Mouse (Mus musculus) left cerebral cortex, adult 18-20 months (tissue): ENCODE measurements around the gene Fzd4. TPM values are rescaled to one million over a fixed set of nuclear protein-coding genes. Genes with fewer than 3 reads are reported as not detected.

Experiments used
- DNase-seq, 2 experiments: peaks; one replicate each; pipeline ENCODE4 v3.0.0; 2021 to 2022; ENCODE audit warnings: low spot score in 2 of 2, mixed read lengths in 1 of 2
- long read RNA-seq, 2 experiments: library from polyadenylated mRNA; stranded (forward); transcript quantifications; one replicate each; pipeline ENCODE4 v2.0.0; 2021
- total RNA-seq, 2 experiments: library from RNA; stranded (reverse); gene quantifications; 2 replicates each; pipeline ENCODE4 v1.2.3; 2021

Fzd4 gene
- 1 to 10 TPM; 5.6 to 5.7 TPM for total RNA-seq
- long read RNA-seq, experiment 1, full-length matches to known transcripts, result 4 of 6 reads
- long read RNA-seq, experiment 1, partial matches to known transcripts, result 0 of 6 reads
- long read RNA-seq, experiment 1, other reads (novel, unspliced or antisense), result 2 of 6 reads
- long read RNA-seq, experiment 2, full-length matches to known transcripts, result 3 of 3 reads
- long read RNA-seq, experiment 2, partial matches to known transcripts, result 0 of 3 reads
- long read RNA-seq, experiment 2, other reads (novel, unspliced or antisense), result 0 of 3 reads

GRCm38 (mm10) chr7:89404081-89404733 is at the start of gene Fzd4, which contains the start of gene Tmem135:
Gene Fzd4 (plus strand): TSS chr7:89404355.
Gene Tmem135 (minus strand): TSS chr7:89404222.
- DNase-seq, result peak; percentile 85 to 90

- DNase-seq, result no peak
Measured at GRCm38 (mm10) chr7:89355519-89356255, 48.5 kb upstream of the Fzd4 start.

DNA sequence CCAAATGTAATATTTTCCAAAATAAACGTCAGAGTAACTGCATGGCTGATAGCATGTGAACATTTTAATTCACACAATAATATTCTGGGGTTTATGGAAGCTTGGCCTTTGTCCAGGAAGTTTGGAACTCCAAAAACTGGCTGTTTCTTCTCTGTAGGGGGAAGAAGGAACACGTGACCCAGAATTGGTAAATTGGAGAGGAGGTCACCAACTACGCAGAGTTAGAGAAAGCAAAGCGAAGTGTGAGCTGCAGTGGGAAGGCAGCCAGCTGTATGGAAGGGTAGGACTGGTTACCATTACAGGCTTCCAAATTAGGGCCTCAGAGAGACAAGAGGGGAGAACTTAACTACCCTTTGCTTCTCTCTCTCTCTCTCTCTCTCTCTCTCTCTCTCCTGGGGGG is 47.8 kb upstream of the Fzd4 start:
- DNase-seq, result no peak

DNA sequence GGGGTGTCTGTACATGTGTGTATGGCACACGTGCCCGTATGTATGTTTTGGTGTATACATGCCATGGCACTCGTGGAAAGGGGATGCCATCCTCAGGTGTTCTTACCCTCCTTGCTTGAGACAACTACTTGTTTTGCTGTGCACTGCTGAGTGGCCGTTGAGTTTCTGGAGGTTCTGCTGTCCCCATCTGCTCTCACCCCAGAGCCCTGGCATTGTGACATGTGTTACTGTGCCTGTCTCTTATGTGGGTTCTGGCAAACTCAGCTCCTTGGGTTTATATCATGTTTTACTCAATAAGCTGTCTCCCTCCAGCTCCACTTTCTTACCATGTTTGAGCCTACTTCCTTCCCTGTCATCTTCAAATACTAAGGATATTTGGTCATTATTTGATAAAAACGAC is 40.2 kb upstream of the Fzd4 start:
- no peak for DNase-seq

DNA sequence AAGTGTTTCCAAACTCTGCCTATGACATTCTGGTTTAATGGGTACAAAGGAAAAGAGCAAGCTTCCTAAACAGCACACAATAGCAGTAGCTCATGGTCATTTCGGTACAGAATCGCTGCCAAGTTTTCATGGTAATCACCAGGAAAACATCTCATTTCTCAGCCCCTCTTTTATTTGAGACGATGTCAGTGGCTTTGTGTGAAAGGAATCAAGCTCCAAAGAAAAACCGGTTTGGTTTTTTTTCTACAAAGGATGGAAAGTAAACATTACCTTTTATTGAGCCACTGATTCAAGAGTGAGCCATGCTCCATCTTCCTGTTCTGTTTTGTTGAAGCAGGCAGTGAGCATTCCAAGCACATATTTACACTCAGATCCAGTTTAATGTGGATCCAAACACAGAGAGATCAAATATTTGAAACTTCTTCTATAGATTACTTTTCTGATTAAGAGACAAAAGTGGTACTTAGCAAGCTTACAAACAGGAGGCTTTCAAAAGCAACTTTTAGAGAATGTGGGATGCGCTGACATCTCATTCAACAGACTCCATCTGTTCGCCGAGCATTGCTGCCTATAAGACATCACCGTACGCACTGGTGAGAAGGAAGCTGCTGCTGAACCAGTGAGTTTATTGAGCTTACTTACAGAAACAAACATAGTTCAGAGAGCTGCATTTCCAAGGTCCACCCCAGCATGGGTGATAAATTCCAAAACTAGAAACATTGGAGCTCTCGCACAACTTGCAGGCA is 38.8 kb upstream of the Fzd4 start:
- peak; percentile 27 to 45 for DNase-seq

GRCm38 (mm10) chr7:89367643-89368042 is 36.5 kb upstream of the Fzd4 start:
- DNase-seq, result no peak

- no peak for DNase-seq
Measured at GRCm38 (mm10) chr7:89370086-89370485, 34.1 kb upstream of the Fzd4 start.

DNA sequence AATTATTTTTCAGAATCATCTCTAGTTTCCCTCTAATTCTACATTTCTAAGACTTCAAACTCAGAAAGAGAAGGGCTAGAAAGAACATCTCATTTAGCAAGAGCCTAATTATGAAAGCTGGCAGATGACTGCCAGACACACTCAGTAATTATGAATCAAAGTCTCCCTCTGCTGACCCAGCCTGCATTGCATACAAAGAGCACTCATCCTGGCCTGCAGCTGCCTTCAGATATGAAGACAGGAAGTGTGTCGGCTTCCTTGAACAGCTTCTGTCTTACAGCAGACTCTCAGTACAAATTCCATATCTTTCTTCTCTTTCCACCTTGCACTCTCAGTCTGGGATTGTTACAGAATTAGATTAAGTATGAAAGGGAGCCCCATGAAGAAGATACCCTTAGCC is 33.2 kb upstream of the Fzd4 start:
- DNase-seq, result peak in 1 of 2 experiments; percentile 11

DNA sequence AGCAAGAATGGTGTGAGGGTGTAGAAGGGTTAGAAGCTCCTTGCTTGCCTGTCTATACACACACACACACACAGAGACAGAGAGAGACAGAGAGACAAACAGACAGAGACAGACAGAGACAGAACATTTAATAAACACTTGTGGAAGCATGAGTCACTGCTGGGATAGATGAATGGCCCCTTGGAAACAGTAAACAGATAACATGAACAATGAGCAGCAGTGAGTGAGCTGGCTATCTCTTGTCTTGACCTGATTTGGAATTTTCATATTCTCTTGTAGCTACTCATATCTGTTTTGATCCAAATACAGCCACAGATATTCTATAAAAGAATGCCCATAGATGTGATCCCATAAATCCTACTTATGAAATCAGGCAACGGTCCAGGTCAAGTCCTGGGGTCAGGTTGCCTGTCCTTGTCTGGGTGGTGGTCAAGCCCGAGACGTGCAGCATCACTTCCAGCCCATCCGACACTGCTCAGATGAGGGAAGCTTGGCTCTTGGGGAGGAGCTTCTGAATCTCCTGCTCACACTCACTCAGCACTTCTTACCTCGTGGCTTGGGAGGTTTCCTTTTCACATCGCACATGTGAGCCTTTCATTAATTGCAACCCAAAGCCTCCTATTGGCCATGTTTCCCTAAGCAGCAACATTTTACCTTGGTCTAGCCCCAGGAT is 32.4 kb upstream of the Fzd4 start:
- no peak for DNase-seq

DNA sequence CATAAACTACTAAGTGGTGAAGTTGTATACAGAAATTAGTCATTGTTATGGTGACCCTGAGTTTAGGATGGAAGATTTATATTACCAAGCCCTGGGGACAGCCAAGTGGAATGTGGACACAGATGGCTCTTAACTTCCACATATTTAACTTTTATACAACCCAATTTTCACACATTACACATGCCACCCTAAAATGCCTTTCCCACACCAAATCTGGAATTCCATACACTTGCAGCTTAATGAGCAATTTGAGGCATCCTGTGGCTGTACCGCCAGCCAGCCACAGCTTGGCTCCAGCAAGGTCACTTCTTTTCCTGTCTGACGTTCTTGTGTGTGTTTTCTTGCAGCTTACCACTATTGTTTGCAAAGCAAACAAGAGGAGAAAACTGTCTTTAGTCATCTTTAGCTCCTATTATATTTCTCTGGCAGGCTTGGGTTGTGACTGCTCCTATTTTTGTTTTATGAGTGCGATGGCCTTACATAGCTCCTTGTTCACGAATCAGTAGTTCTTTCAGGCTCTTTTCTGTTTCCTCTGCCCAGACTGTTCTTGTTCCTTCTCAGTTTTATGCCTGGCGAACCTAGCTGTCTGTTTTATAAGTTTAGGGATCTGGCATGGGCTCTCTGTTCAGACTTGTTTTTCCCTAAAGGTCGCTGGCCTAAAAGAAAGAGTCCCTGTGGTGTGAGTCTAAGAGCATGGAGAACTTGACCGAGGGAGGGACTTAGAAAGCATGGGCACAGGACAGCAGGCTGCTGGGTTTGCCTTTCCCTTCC is 23.0 kb upstream of the Fzd4 start:
- DNase-seq, result no peak

DNA sequence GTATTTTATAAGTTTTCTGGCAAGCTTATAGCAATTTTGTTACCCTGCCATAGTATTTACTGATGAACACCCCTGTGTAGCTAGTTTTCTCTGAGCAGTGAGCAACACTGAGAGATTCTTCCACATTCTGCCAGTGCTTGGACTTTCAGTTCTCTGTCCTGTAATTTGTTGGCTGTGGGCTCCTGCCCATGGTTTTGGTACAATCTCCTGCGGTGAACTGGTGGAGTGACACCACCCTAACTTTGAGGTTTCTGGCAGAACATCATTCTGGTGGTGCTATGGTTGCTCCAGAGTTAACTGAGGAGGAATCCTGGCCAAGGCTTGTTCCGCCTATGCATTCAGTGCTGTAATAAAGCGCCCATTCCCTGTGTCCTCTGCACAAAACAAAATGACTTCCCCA is 21.3 kb upstream of the Fzd4 start:
- no peak for DNase-seq

GRCm38 (mm10) chr7:89388981-89389380 is 15.2 kb upstream of the Fzd4 start:
- no peak for DNase-seq

- DNase-seq, result no peak
Measured at GRCm38 (mm10) chr7:89390660-89391059, 13.5 kb upstream of the Fzd4 start.

- DNase-seq, result no peak
Measured at GRCm38 (mm10) chr7:89391281-89391680, 12.9 kb upstream of the Fzd4 start.

DNA sequence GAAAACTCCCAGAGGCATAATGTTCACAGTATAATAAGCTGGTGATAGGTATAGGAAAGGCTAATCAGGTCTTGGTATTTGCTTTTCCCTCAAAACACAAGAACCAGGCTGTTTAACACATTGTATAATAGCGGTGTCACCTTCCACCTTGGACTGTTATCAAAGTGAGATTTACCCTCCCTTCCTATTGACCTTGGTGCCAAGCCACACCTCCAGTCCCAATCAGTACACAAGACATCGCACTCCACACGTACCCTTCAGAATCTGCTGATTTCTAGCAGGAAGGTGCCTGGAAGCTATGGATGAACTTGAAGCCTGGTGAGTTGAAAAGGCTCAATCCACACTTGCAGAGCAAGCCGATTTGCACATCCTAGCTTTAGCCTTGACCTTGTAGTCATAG is 12.3 kb upstream of the Fzd4 start:
- DNase-seq, result no peak

- no peak for DNase-seq
Measured at GRCm38 (mm10) chr7:89392388-89392787, 11.8 kb upstream of the Fzd4 start.

- no peak for DNase-seq
Measured at GRCm38 (mm10) chr7:89392825-89393224, 11.3 kb upstream of the Fzd4 start.

DNA sequence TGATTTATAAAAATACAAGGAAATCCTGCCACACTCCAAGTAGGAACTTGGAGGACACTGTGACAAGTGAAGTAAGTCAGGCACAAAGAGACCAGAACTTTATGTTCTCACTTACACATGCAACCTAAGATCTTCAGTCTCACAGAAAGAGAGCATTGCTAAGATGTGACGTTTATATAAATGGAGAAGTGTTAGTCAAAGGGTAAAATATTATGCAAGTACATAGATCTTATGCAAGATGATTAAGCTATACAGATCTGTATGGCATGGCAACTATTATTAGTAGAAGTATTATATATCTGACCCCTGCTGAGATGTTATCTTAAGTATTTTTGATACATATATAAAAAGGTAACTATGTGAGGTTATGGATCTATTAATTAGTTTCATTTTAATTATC is 8.8 kb upstream of the Fzd4 start:
- DNase-seq, result no peak

DNA sequence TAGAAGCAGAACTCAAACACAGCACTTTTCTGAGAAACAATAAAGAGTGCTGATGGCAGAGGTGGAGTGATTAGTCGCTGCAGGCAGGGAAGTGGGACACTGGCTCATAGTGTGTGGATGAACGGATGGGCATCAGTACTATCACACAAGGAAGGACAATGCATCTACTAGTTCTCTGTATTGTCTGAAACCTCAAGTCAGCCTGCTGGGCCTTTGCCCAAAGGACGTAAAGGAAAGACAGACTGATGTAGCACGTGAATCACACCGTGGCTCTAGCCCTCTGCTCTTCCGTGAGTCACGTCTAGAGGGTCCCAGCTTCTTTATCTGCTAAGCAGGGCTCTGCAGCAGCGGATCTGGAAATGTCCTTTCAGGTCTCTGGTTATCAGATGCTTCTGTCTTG is 7.8 kb upstream of the Fzd4 start:
- no peak for DNase-seq

DNA sequence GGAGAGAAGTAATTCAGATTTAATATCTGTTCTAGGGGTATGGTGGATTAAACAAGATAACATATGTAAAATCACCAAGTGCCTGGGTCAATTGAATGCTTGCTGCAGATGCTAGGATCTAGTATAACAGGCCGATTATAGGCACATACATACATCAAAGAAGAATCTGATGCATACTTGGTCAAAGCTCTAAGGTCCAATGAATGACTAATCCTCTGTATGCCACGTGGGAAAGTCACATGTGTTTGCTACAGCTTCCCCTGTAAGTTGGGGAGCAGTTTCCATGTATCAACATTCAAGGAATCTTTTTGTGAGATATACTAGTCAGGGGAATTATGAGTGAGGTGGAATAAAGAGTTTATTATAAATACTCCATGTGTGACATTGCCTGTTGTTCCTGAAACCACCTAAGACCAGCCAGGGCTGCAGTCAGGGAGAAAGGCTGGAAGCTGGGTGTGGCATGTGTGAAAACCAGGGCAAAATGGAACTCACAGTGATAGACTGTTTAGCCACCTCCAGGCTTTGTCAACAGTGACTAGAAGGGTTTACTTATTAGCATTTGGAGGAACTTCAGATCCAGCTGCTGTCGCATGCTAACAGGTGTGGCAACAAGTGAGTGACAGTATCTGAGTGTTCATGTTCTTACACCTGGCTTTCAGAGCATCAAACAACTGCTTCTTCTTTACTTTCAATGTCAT is 6.2 kb upstream of the Fzd4 start:
- no peak for DNase-seq
